In genomic region chr11:103172392-103173040, GRCm38 (mm10) we compare ENCODE assay signal across 11 mouse cellular contexts. TPM values are rescaled to one million over a fixed set of nuclear protein-coding genes. Genes with fewer than 3 reads are reported as not detected.
A peak's percentile ranks its signal among the peaks of the same experiment; 100 is the strongest.
DNase-seq lines count a peak whose midpoint lies in the region; ATAC-seq and TF ChIP-seq lines count a peak whose summit lies in the region.
"Had no signal": no experiment of that assay in that cellular context is flagged by ENCODE, and none has a peak within 500 bp of the region (broad histone marks: within the 10 kb centered on the region; RNA-seq: fewer than 3 reads in every experiment).

No protein-coding gene starts in this region.

- 51% methylated on average over 6 of the region's 6 CpGs for WGBS in heart, embryonic 12.5 days
- WGBS in lung, adult 2 months = 79% methylated on average over 6 of the region's 6 CpGs
- 69% methylated on average over 6 of the region's 6 CpGs for WGBS in hindbrain, postnatal 0 days
- 77% methylated on average over 6 of the region's 6 CpGs for WGBS in neural tube, embryonic 14.5 days

- H3K36me3 ChIP-seq in heart, embryonic 12.5 days = no peaks in the 10 kb centered on the region
- H3K36me3 ChIP-seq in hindbrain, postnatal 0 days (ENCODE audit: insufficient read depth, low read length) = no peaks in the 10 kb centered on the region
- H3K36me3 ChIP-seq in neural tube, embryonic 14.5 days (ENCODE audit: control insufficient read depth, insufficient read depth, low read length) = no peaks in the 10 kb centered on the region
- H3K36me3 ChIP-seq: G1E had no signal

- no peak for TF ChIP-seq CTCF in lung, adult 2 months (IDR thresholded peaks at IDR 0.05; ENCODE audit: insufficient read depth, low read length)
- TF ChIP-seq CTCF in hindbrain, postnatal 0 days (IDR thresholded peaks at IDR 0.05; ENCODE audit: low read depth) = no peak

- peaks cover 33% of the 10 kb centered on the region for H3K4me1 ChIP-seq in heart, embryonic 12.5 days (replicated peaks)
- H3K4me1 ChIP-seq in lung, adult 2 months (ENCODE audit: control insufficient read depth, insufficient read depth, low read length) = no peaks in the 10 kb centered on the region
- H3K4me1 ChIP-seq in hindbrain, postnatal 0 days (ENCODE audit: insufficient read depth, low read length) = peaks cover 6% of the 10 kb centered on the region
- H3K4me1 ChIP-seq in neural tube, embryonic 14.5 days (ENCODE audit: control insufficient read depth, insufficient read depth, low read length) = peaks cover 13% of the 10 kb centered on the region

- no peak overlapping the region for H3K27ac ChIP-seq in heart, embryonic 12.5 days (ENCODE audit: poor library complexity, severe bottlenecking)
- no peak overlapping the region for H3K27ac ChIP-seq in hindbrain, postnatal 0 days
- no peak overlapping the region for H3K27ac ChIP-seq in neural tube, embryonic 14.5 days (ENCODE audit: low read depth, low read length)

- ATAC-seq in heart, embryonic 12.5 days (ENCODE audit: insufficient number of reproducible peaks, low FRiP score) = no peak
- no peak for ATAC-seq in hindbrain, postnatal 0 days
- no peak for ATAC-seq in neural tube, embryonic 14.5 days (ENCODE audit: low read depth)

- no peaks in the 10 kb centered on the region for H3K9me3 ChIP-seq in heart, embryonic 12.5 days (replicated peaks)
- H3K9me3 ChIP-seq in hindbrain, postnatal 0 days (ENCODE audit: low read length) = no peaks in the 10 kb centered on the region
- no peaks in the 10 kb centered on the region for H3K9me3 ChIP-seq in neural tube, embryonic 14.5 days (ENCODE audit: control insufficient read depth, low read length)

- H3K4me3 ChIP-seq in heart, embryonic 12.5 days = no peak overlapping the region
- peak overlapping the region; percentile 9 for H3K4me3 ChIP-seq in lung, adult 2 months (replicated peaks; ENCODE audit: extremely low read depth, low read depth, low read length)
- H3K4me3 ChIP-seq in hindbrain, postnatal 0 days (ENCODE audit: low read length) = peak overlapping the region; percentile 74
- H3K4me3 ChIP-seq in neural tube, embryonic 14.5 days (ENCODE audit: low read depth, low read length) = no peak overlapping the region

- intact Hi-C loops in heart, postnatal 25 days (cut with DNase I) = no loop called here

- no peak for DNase-seq in heart, postnatal 25 days (ENCODE audit: low spot score)
- no peak for DNase-seq in lung, adult 2 months
- no peak for DNase-seq in lung, postnatal 36 days
- no peak for DNase-seq in hindbrain, postnatal 0 days (ENCODE audit: low spot score)
- no peak for DNase-seq in urinary bladder, adult 18-20 months (ENCODE audit: low spot score in 2 of 2)
- DNase-seq: adrenal gland, adult 2 months; heart, postnatal 4 days had no signal

- H3K27me3 ChIP-seq in heart, embryonic 12.5 days (replicated peaks) = peaks cover 60% of the 10 kb centered on the region
- H3K27me3 ChIP-seq in hindbrain, postnatal 0 days (ENCODE audit: insufficient read depth, low read length) = no peaks in the 10 kb centered on the region
- peaks cover 4% of the 10 kb centered on the region; the same call in 1 of the 2 replicates for H3K27me3 ChIP-seq in neural tube, embryonic 14.5 days (ENCODE audit: control insufficient read depth, insufficient read depth, low read length)

- TF ChIP-seq POLR2A in lung, adult 2 months (IDR thresholded peaks at IDR 0.05; ENCODE audit: borderline replicate concordance, extremely low read depth, low read depth, low read length) = no peak

- H3K9ac ChIP-seq in heart, embryonic 12.5 days = no peak overlapping the region
- no peak overlapping the region for H3K9ac ChIP-seq in hindbrain, postnatal 0 days (replicated peaks; ENCODE audit: low read length)
- no peak overlapping the region for H3K9ac ChIP-seq in neural tube, embryonic 14.5 days (replicated peaks; ENCODE audit: low read depth, low read length)

- peak overlapping the region; percentile 95; the same call in 1 of the 2 replicates for H3K4me2 ChIP-seq in heart, embryonic 12.5 days
- H3K4me2 ChIP-seq in hindbrain, postnatal 0 days (ENCODE audit: low read depth, low read length) = peak overlapping the region; percentile 86
- peak overlapping the region; percentile 81 for H3K4me2 ChIP-seq in neural tube, embryonic 14.5 days (ENCODE audit: low read depth, low read length)

RNA-seq across cellular contexts. Expression of gene Fmnl1, which starts 1.6 kb away (rescaled TPM):
- polyA plus RNA-seq in heart, embryonic 12.5 days (2016; fragmentation: Nextera tagmentation; extraction: Ambion mirVana) = 1.1 and 1.7 TPM in 2 replicates
- 10 to 100 TPM; 15.1 to 18.2 TPM for total RNA-seq in heart, postnatal 25 days (2021)
- 26.4 and 31.7 TPM in 2 replicates for polyA plus RNA-seq in lung, adult 2 months (2012; rRNA removed)
- 12.8 and 15.5 TPM in 2 replicates for total RNA-seq in hindbrain, postnatal 0 days (2014; rRNA removed)
- 6.4 and 6.9 TPM in 2 replicates for polyA plus RNA-seq in hindbrain, postnatal 0 days (2015; fragmentation: Nextera tagmentation; extraction: Ambion mirVana)
- 5.1 and 9.2 TPM in 2 replicates for polyA plus RNA-seq in neural tube, embryonic 14.5 days (2014; fragmentation: Nextera tagmentation; extraction: Ambion mirVana)
- total RNA-seq: G1E had no signal

RNA-seq across cellular contexts. Expression of gene 1700023F06Rik, which starts 35.8 kb away (rescaled TPM):
- 0.17 TPM in 1 of 2 replicates, not detected in the other for polyA plus RNA-seq in heart, embryonic 12.5 days (2016; fragmentation: Nextera tagmentation; extraction: Ambion mirVana)
- total RNA-seq in heart, postnatal 25 days (2021) = not detected
- 0.41 and 0.50 TPM in 2 replicates for polyA plus RNA-seq in lung, adult 2 months (2012; rRNA removed)
- not detected in 2 replicates for total RNA-seq in hindbrain, postnatal 0 days (2014; rRNA removed)
- polyA plus RNA-seq in hindbrain, postnatal 0 days (2015; fragmentation: Nextera tagmentation; extraction: Ambion mirVana) = 3.7 and 4.7 TPM in 2 replicates
- polyA plus RNA-seq in neural tube, embryonic 14.5 days (2014; fragmentation: Nextera tagmentation; extraction: Ambion mirVana) = 1.4 and 2.4 TPM in 2 replicates
- total RNA-seq: common myeloid progenitor, adult 5-6 weeks; G1E; heart, postnatal 4 days had no signal
- polyA plus RNA-seq: G1E had no signal

RNA-seq across cellular contexts. Expression of gene Hexim2, which starts 40.3 kb away (rescaled TPM):
- 7.8 and 8.4 TPM in 2 replicates for polyA plus RNA-seq in heart, embryonic 12.5 days (2016; fragmentation: Nextera tagmentation; extraction: Ambion mirVana)
- 1 to 10 TPM; 1.3 to 2.3 TPM for total RNA-seq in heart, postnatal 25 days (2021)
- polyA plus RNA-seq in lung, adult 2 months (2012; rRNA removed) = 2.9 and 4.7 TPM in 2 replicates
- total RNA-seq in hindbrain, postnatal 0 days (2014; rRNA removed) = 28.9 and 40.4 TPM in 2 replicates
- 30.2 and 30.7 TPM in 2 replicates for polyA plus RNA-seq in hindbrain, postnatal 0 days (2015; fragmentation: Nextera tagmentation; extraction: Ambion mirVana)
- 24.4 and 29.8 TPM in 2 replicates for polyA plus RNA-seq in neural tube, embryonic 14.5 days (2014; fragmentation: Nextera tagmentation; extraction: Ambion mirVana)

RNA-seq across cellular contexts. Expression of gene Spata32, which starts 45.7 kb away (rescaled TPM):
- polyA plus RNA-seq in heart, embryonic 12.5 days (2016; fragmentation: Nextera tagmentation; extraction: Ambion mirVana) = not detected in 2 replicates
- not detected for total RNA-seq in heart, postnatal 25 days (2021)
- not detected in 2 replicates for polyA plus RNA-seq in lung, adult 2 months (2012; rRNA removed)
- total RNA-seq in hindbrain, postnatal 0 days (2014; rRNA removed) = 1.4 and 1.5 TPM in 2 replicates
- 1.6 TPM in 2 replicates for polyA plus RNA-seq in hindbrain, postnatal 0 days (2015; fragmentation: Nextera tagmentation; extraction: Ambion mirVana)
- 0.32 and 0.92 TPM in 2 replicates for polyA plus RNA-seq in neural tube, embryonic 14.5 days (2014; fragmentation: Nextera tagmentation; extraction: Ambion mirVana)
- total RNA-seq: adrenal gland, adult 2 months; heart, postnatal 4 days had no signal
- polyA plus RNA-seq: adrenal gland, adult 2 months; G1E had no signal

RNA-seq across cellular contexts. Expression of gene Hexim1, which starts 56.5 kb away (rescaled TPM):
- 2.8 and 3.0 TPM in 2 replicates for polyA plus RNA-seq in heart, embryonic 12.5 days (2016; fragmentation: Nextera tagmentation; extraction: Ambion mirVana)
- 10 to 100 TPM; 17.5 to 18.8 TPM for total RNA-seq in heart, postnatal 25 days (2021)
- 15.2 and 16.0 TPM in 2 replicates for polyA plus RNA-seq in lung, adult 2 months (2012; rRNA removed)
- 15.1 and 15.8 TPM in 2 replicates for total RNA-seq in hindbrain, postnatal 0 days (2014; rRNA removed)
- 4.4 and 5.1 TPM in 2 replicates for polyA plus RNA-seq in hindbrain, postnatal 0 days (2015; fragmentation: Nextera tagmentation; extraction: Ambion mirVana)
- polyA plus RNA-seq in neural tube, embryonic 14.5 days (2014; fragmentation: Nextera tagmentation; extraction: Ambion mirVana) = 5.8 and 6.1 TPM in 2 replicates

Comparison
In these comparisons a context has a peak if more than half of its experiments do, and no peak if none do; other contexts are left out.
1. H3K4me3 ChIP-seq: peak in lung, adult 2 months (single experiment) and hindbrain, postnatal 0 days (single experiment); none in heart, embryonic 12.5 days (single experiment) and neural tube, embryonic 14.5 days (single experiment).
2. Peak in every context shown above with its lines, with median percentiles within 50 percentile points of each other: H3K4me2 ChIP-seq.